Mouse (Mus musculus): Measurements from ENCODE around the gene Card9. TPM values are rescaled to one million over a fixed set of nuclear protein-coding genes. Genes with fewer than 3 reads are reported as not detected.
A peak's percentile ranks its signal among the peaks of the same experiment; 100 is the strongest.

The Card9 gene
- polyA plus RNA-seq, 1 experiment from 2014 or later, result 0.67 TPM

GRCm38 (mm10) chr2:26358667-26359320, 1.9 kb downstream of the Card9 start:
- WGBS, result 90% methylated on average over 13 of the region's 13 CpGs
- Histone ChIP-seq H3K27me3 (no peaks in the 10 kb centered on the region), H3K27ac (no peak overlapping the region), H3K4me3 (no peak overlapping the region), H3K9me3 (no peaks in the 10 kb centered on the region), H3K4me1 (no peaks in the 10 kb centered on the region), H3K9ac (no peak overlapping the region), H3K4me2 (replicated peaks) (no peak overlapping the region), H3K36me3 (peaks cover 14% of the 10 kb centered on the region)
- ATAC-seq (ENCODE audit: low FRiP score, low read depth), result no peak

- Histone ChIP-seq H3K4me2 (replicated peaks) (no peak overlapping the region), H3K9me3 (no peaks in the 10 kb centered on the region), H3K27me3 (no peaks in the 10 kb centered on the region), H3K4me1 (peaks cover 6% of the 10 kb centered on the region), H3K36me3 (peaks cover 1% of the 10 kb centered on the region; the same call in 1 of the 2 replicates), H3K9ac (no peak overlapping the region), H3K4me3 (no peak overlapping the region), H3K27ac (no peak overlapping the region)
- no peak for ATAC-seq (ENCODE audit: low FRiP score, low read depth)
- WGBS, result 53% methylated on average over 15 of the region's 15 CpGs
Measured at GRCm38 (mm10) chr2:26357484-26357883, 3.2 kb downstream of the Card9 start.

- no peak for ATAC-seq (ENCODE audit: low FRiP score, low read depth)
- Histone ChIP-seq H3K27ac (no peak overlapping the region), H3K4me2 (replicated peaks) (no peak overlapping the region), H3K4me3 (no peak overlapping the region), H3K4me1 (peaks cover 7% of the 10 kb centered on the region), H3K27me3 (no peaks in the 10 kb centered on the region), H3K9ac (no peak overlapping the region), H3K9me3 (no peaks in the 10 kb centered on the region), H3K36me3 (no peaks in the 10 kb centered on the region)
- 77% methylated on average over 7 of the region's 7 CpGs for WGBS
Measured at GRCm38 (mm10) chr2:26356678-26357077, 4.0 kb downstream of the Card9 start.

GRCm38 (mm10) chr2:26356231-26356630, 4.5 kb downstream of the Card9 start:
- WGBS, result 73% methylated on average over 4 of the region's 4 CpGs
- H3K4me3 ChIP-seq, result no peak overlapping the region
- H3K27me3 ChIP-seq, result no peaks in the 10 kb centered on the region
- peaks cover 8% of the 10 kb centered on the region for H3K4me1 ChIP-seq
- no peak overlapping the region for H3K27ac ChIP-seq
- H3K4me2 ChIP-seq (replicated peaks), result no peak overlapping the region
- no peak overlapping the region for H3K9ac ChIP-seq
- H3K9me3 ChIP-seq, result no peaks in the 10 kb centered on the region
- ATAC-seq (ENCODE audit: low FRiP score, low read depth), result no peak
- no peaks in the 10 kb centered on the region for H3K36me3 ChIP-seq

GRCm38 (mm10) chr2:26354401-26354800, 6.3 kb downstream of the Card9 start:
- Histone ChIP-seq H3K9ac (no peak overlapping the region), H3K27me3 (no peaks in the 10 kb centered on the region), H3K4me3 (no peak overlapping the region), H3K9me3 (no peaks in the 10 kb centered on the region), H3K4me1 (peaks cover 16% of the 10 kb centered on the region), H3K36me3 (peaks cover 10% of the 10 kb centered on the region), H3K27ac (no peak overlapping the region), H3K4me2 (replicated peaks) (no peak overlapping the region)
- 87% methylated on average over 4 of the region's 4 CpGs for WGBS
- no peak for ATAC-seq (ENCODE audit: low FRiP score, low read depth)

- Histone ChIP-seq H3K9ac (peak overlapping the region; percentile 87), H3K27ac (no peak overlapping the region), H3K9me3 (no peaks in the 10 kb centered on the region), H3K4me1 (peaks cover 16% of the 10 kb centered on the region), H3K36me3 (peaks cover 20% of the 10 kb centered on the region), H3K27me3 (no peaks in the 10 kb centered on the region), H3K4me3 (peak overlapping the region; percentile 86), H3K4me2 (replicated peaks) (peak overlapping the region; percentile 97)
- WGBS, result 88% methylated on average over 11 of the region's 11 CpGs
- ATAC-seq (ENCODE audit: low FRiP score, low read depth), result no peak
Measured at GRCm38 (mm10) chr2:26353066-26353980, 7.4 kb downstream of the Card9 start.

GRCm38 (mm10) chr2:26352291-26352910, 8.3 kb downstream of the Card9 start:
- peaks cover 29% of the 10 kb centered on the region for H3K36me3 ChIP-seq
- no peaks in the 10 kb centered on the region for H3K9me3 ChIP-seq
- no peaks in the 10 kb centered on the region for H3K27me3 ChIP-seq
- peak overlapping the region; percentile 97 for H3K4me2 ChIP-seq (replicated peaks)
- peak overlapping the region; percentile 86 for H3K4me3 ChIP-seq
- peak overlapping the region; percentile 87 for H3K9ac ChIP-seq
- H3K27ac ChIP-seq, result peak overlapping the region; percentile 78
- peak; percentile 17; the same call in 1 of the 2 replicates for ATAC-seq (ENCODE audit: low FRiP score, low read depth)
- H3K4me1 ChIP-seq, result peaks cover 21% of the 10 kb centered on the region
- WGBS, result 1% methylated on average over 36 of the region's 36 CpGs

GRCm38 (mm10) chr2:26351358-26352290, 9.1 kb downstream of the Card9 start, which contains the start of gene Dnlz:
TSS of gene Dnlz (minus strand) at chr2:26352110.
- Histone ChIP-seq H3K4me3 (peak within 1 kb of the TSS; percentile 86), H3K27ac (peak within 1 kb of the TSS; percentile 90), H3K4me2 (replicated peaks) (peak within 1 kb of the TSS; percentile 97), H3K36me3 (peaks cover 37% of the 10 kb centered on the region), H3K9ac (peak within 1 kb of the TSS; percentile 94), H3K4me1 (peaks cover 21% of the 10 kb centered on the region), H3K27me3 (no peaks in the 10 kb centered on the region), H3K9me3 (no peaks in the 10 kb centered on the region)
- 3% methylated on average over 62 of the region's 62 CpGs for WGBS
- ATAC-seq (ENCODE audit: low FRiP score, low read depth), result peak; percentile 82

GRCm38 (mm10) chr2:26348241-26348640, 12.5 kb downstream of the Card9 start:
- Histone ChIP-seq H3K4me1 (peaks cover 21% of the 10 kb centered on the region), H3K27ac (no peak overlapping the region; the same call in 1 of the 2 replicates), H3K4me3 (no peak overlapping the region), H3K27me3 (no peaks in the 10 kb centered on the region), H3K4me2 (replicated peaks) (no peak overlapping the region), H3K9ac (no peak overlapping the region), H3K36me3 (peaks cover 70% of the 10 kb centered on the region), H3K9me3 (no peaks in the 10 kb centered on the region)
- 60% methylated on average over 6 of the region's 6 CpGs for WGBS
- no peak for ATAC-seq (ENCODE audit: low FRiP score, low read depth)

GRCm38 (mm10) chr2:26342609-26343490, 17.9 kb downstream of the Card9 start:
- Histone ChIP-seq H3K27ac (peak overlapping the region; percentile 39; the same call in 1 of the 2 replicates), H3K9ac (no peak overlapping the region), H3K4me1 (0 out of 2 replicates have a peak, but pooled peaks cover under 1% of the 10 kb centered on the region), H3K36me3 (peaks cover 94% of the 10 kb centered on the region), H3K27me3 (no peaks in the 10 kb centered on the region), H3K4me2 (replicated peaks) (no peak overlapping the region), H3K9me3 (no peaks in the 10 kb centered on the region), H3K4me3 (no peak overlapping the region)
- 76% methylated on average over 11 of the region's 11 CpGs for WGBS
- ATAC-seq (ENCODE audit: low FRiP score, low read depth), result no peak
